8 mouse cellular contexts compared by ENCODE assay signal in the genomic region with DNA sequence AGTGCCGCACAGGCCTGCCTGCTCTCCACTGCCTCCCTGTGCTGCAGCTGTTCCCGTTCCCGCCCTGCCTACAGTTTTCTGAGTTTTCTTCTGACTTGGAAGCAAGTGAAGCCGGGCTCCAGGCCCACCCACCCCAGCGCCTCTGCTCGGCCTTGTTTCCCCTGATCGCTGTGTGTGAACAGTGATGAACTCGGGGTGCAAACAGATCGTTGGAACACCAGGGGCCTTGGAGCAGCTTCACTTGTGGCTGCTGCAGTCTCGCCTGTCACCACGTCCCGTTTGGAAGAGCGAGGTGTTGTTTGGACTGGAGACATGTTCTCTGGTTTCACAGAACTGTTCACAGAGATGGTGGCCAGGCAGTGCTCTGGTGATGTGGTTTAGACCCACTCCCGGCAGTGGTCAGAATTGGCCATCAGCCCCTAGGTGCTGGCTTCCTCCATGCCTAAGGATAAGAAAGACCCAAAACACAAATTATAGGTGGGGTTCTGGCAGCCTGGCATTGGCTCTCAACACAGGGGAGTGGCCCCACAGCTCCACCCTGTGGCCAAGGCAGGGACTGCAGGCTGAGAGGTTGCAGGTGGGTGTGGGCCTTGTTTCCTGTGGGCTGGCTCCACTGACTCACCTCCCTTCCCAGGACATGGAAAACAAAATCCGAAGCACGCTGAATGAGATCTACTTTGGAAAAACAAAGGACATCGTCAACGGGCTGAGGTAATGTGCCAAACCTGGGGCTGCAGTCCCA. TPM values are rescaled to one million over a fixed set of nuclear protein-coding genes. Genes with fewer than 3 reads are reported as not detected.
DNase-seq lines count a peak whose midpoint lies in the region; ATAC-seq and TF ChIP-seq lines count a peak whose summit lies in the region.

No protein-coding gene starts in this region.

- no peaks in the 10 kb centered on the region for H3K27me3 ChIP-seq in kidney, embryonic 16.5 days (ENCODE audit: insufficient read depth, low read length)
- H3K27me3 ChIP-seq in intestine, postnatal 0 days (replicated peaks; ENCODE audit: control insufficient read depth, insufficient read depth, low read length) = no peaks in the 10 kb centered on the region
- no peaks in the 10 kb centered on the region for H3K27me3 ChIP-seq in limb, embryonic 11.5 days (ENCODE audit: control insufficient read depth, insufficient read depth, low read length)
- no peaks in the 10 kb centered on the region for H3K27me3 ChIP-seq in neural tube, embryonic 11.5 days (ENCODE audit: control insufficient read depth, insufficient read depth, low read length)

- peak; percentile 96 for TF ChIP-seq CTCF in intestine, postnatal 0 days (IDR thresholded peaks at IDR 0.05; ENCODE audit: low read depth)

- H3K27ac ChIP-seq in kidney, embryonic 16.5 days (ENCODE audit: low read length) = no peak overlapping the region
- no peak overlapping the region for H3K27ac ChIP-seq in intestine, postnatal 0 days (ENCODE audit: low read depth, low read length)
- H3K27ac ChIP-seq in limb, embryonic 11.5 days (replicated peaks; ENCODE audit: low read depth, low read length) = peak overlapping the region; percentile 68
- H3K27ac ChIP-seq in neural tube, embryonic 11.5 days (ENCODE audit: low read depth, low read length) = no peak overlapping the region

- DNase-seq in kidney, adult 11 months = peak; percentile 70
- DNase-seq in cerebellum, adult 11-12 months = peak; percentile 75
- DNase-seq in frontal cortex, postnatal 25 days (ENCODE audit: low spot score in 2 of 2) = peak; percentile 86 to 88
- DNase-seq in limb, embryonic 11.5 days (ENCODE audit: low spot score) = peak; percentile 92
- DNase-seq in neural tube, embryonic 11.5 days (ENCODE audit: low spot score) = peak; percentile 80
- DNase-seq in testis, postnatal 10 days (ENCODE audit: low spot score) = peak; percentile 93

- no peak overlapping the region for H3K9ac ChIP-seq in kidney, embryonic 16.5 days (replicated peaks; ENCODE audit: low read length)
- H3K9ac ChIP-seq in intestine, postnatal 0 days (ENCODE audit: low read depth, low read length) = no peak overlapping the region
- H3K9ac ChIP-seq in limb, embryonic 11.5 days (ENCODE audit: low read length) = no peak overlapping the region
- H3K9ac ChIP-seq in neural tube, embryonic 11.5 days (ENCODE audit: low read length) = no peak overlapping the region

- no peak overlapping the region for H3K4me2 ChIP-seq in kidney, embryonic 16.5 days (replicated peaks; ENCODE audit: low read depth, low read length)
- H3K4me2 ChIP-seq in intestine, postnatal 0 days (replicated peaks; ENCODE audit: low read depth) = no peak overlapping the region
- H3K4me2 ChIP-seq in limb, embryonic 11.5 days (ENCODE audit: low read depth, severe bottlenecking) = no peak overlapping the region
- no peak overlapping the region for H3K4me2 ChIP-seq in neural tube, embryonic 11.5 days (ENCODE audit: low read depth)

- H3K4me1 ChIP-seq in kidney, embryonic 16.5 days (ENCODE audit: insufficient read depth, low read length) = peaks cover 26% of the 10 kb centered on the region
- no peaks in the 10 kb centered on the region for H3K4me1 ChIP-seq in intestine, postnatal 0 days (replicated peaks; ENCODE audit: control insufficient read depth, insufficient read depth, low read length)
- peaks cover 25% of the 10 kb centered on the region for H3K4me1 ChIP-seq in limb, embryonic 11.5 days (ENCODE audit: control insufficient read depth, insufficient read depth, low read length)
- peaks cover 11% of the 10 kb centered on the region for H3K4me1 ChIP-seq in neural tube, embryonic 11.5 days (ENCODE audit: control insufficient read depth, insufficient read depth, low read length)

- H3K36me3 ChIP-seq in kidney, embryonic 16.5 days (ENCODE audit: insufficient read depth, low read length) = peaks cover 51% of the 10 kb centered on the region
- peaks cover 90% of the 10 kb centered on the region for H3K36me3 ChIP-seq in intestine, postnatal 0 days (ENCODE audit: control insufficient read depth, insufficient read depth)
- peaks cover 17% of the 10 kb centered on the region for H3K36me3 ChIP-seq in limb, embryonic 11.5 days (ENCODE audit: control insufficient read depth, insufficient read depth, low read length)
- H3K36me3 ChIP-seq in neural tube, embryonic 11.5 days (ENCODE audit: control insufficient read depth, insufficient read depth, low read length) = peaks cover 4% of the 10 kb centered on the region; the same call in 1 of the 2 replicates

- 66% methylated on average over 18 of the region's 18 CpGs for WGBS in kidney, embryonic 16.5 days
- 81% methylated on average over 18 of the region's 18 CpGs for WGBS in intestine, postnatal 0 days
- WGBS in limb, embryonic 11.5 days = 81% methylated on average over 18 of the region's 18 CpGs
- 83% methylated on average over 18 of the region's 18 CpGs for WGBS in neural tube, embryonic 11.5 days

- no peak for ATAC-seq in kidney, embryonic 16.5 days (ENCODE audit: low FRiP score, low TSS enrichment)
- 0 out of 2 replicates have a peak, but pooled peaks have one; percentile 21 for ATAC-seq in intestine, postnatal 0 days
- no peak; the same call in 1 of the 2 replicates for ATAC-seq in limb, embryonic 11.5 days (ENCODE audit: insufficient number of reproducible peaks, low FRiP score, low TSS enrichment, low read depth)
- ATAC-seq in neural tube, embryonic 11.5 days (ENCODE audit: insufficient read depth, low FRiP score, low TSS enrichment) = no peak

- H3K9me3 ChIP-seq in kidney, embryonic 16.5 days (ENCODE audit: low read length) = no peaks in the 10 kb centered on the region
- no peaks in the 10 kb centered on the region for H3K9me3 ChIP-seq in intestine, postnatal 0 days (ENCODE audit: control insufficient read depth)
- no peaks in the 10 kb centered on the region for H3K9me3 ChIP-seq in limb, embryonic 11.5 days (ENCODE audit: control insufficient read depth, low read length)
- H3K9me3 ChIP-seq in neural tube, embryonic 11.5 days (ENCODE audit: control insufficient read depth, low read length) = no peaks in the 10 kb centered on the region

- no peak overlapping the region for H3K4me3 ChIP-seq in kidney, embryonic 16.5 days (ENCODE audit: low read length)
- H3K4me3 ChIP-seq in intestine, postnatal 0 days (ENCODE audit: low read depth, low read length) = no peak overlapping the region
- H3K4me3 ChIP-seq in limb, embryonic 11.5 days (ENCODE audit: low read depth, low read length) = no peak overlapping the region
- no peak overlapping the region for H3K4me3 ChIP-seq in neural tube, embryonic 11.5 days (ENCODE audit: low read depth, low read length)

RNA-seq across cellular contexts. Expression of a gene that starts 23.2 kb away (rescaled TPM):
- 16.9 and 17.6 TPM in 2 replicates for polyA plus RNA-seq in kidney, embryonic 16.5 days (2015; fragmentation: Nextera tagmentation; extraction: Ambion mirVana)
- 92.6 and 95.9 TPM in 2 replicates for polyA plus RNA-seq in intestine, postnatal 0 days (2015; fragmentation: Nextera tagmentation; extraction: Ambion mirVana)
- 13.0 and 16.1 TPM in 2 replicates for polyA plus RNA-seq in limb, embryonic 11.5 days (2014; fragmentation: Nextera tagmentation; extraction: Ambion mirVana)
- polyA plus RNA-seq in neural tube, embryonic 11.5 days (2014; fragmentation: Nextera tagmentation; extraction: Ambion mirVana) = 12.8 and 13.2 TPM in 2 replicates

RNA-seq across cellular contexts. Expression of a gene that starts 23.3 kb away (rescaled TPM):
- 201 and 210 TPM in 2 replicates for polyA plus RNA-seq in kidney, embryonic 16.5 days (2015; fragmentation: Nextera tagmentation; extraction: Ambion mirVana)
- polyA plus RNA-seq in intestine, postnatal 0 days (2015; fragmentation: Nextera tagmentation; extraction: Ambion mirVana) = 226 and 259 TPM in 2 replicates
- 121 and 139 TPM in 2 replicates for polyA plus RNA-seq in limb, embryonic 11.5 days (2014; fragmentation: Nextera tagmentation; extraction: Ambion mirVana)
- 73.1 and 73.8 TPM in 2 replicates for polyA plus RNA-seq in neural tube, embryonic 11.5 days (2014; fragmentation: Nextera tagmentation; extraction: Ambion mirVana)
